In the genomic region with DNA sequence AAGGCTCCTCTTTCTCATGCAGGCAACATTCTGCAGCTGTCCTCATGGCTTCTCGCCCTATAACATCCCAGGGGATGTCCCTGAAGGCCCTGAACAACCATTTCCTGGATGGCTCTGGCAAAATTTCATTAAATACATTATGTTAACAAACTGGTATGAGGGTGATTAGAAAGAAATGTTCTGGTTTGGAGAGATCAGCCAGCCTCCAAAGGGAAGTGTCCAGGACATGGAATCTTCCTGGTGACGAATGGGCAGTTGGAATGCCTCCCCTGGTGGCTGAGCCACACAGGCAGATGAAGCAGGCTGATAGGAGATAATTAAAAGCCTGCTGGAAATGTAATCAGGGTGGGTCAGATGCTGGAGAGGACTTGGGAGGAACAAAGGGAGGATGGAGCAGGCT, we compare ENCODE assay signal across 9 mouse cellular contexts. TPM values are rescaled to one million over a fixed set of nuclear protein-coding genes. Genes with fewer than 3 reads are reported as not detected.
DNase-seq lines count a peak whose midpoint lies in the region; ATAC-seq and TF ChIP-seq lines count a peak whose summit lies in the region.
"Had no signal": no experiment of that assay in that cellular context is flagged by ENCODE, and none has a peak within 500 bp of the region (broad histone marks: within the 10 kb centered on the region; RNA-seq: fewer than 3 reads in every experiment).

No protein-coding gene starts in this region.

- no peaks in the 10 kb centered on the region for H3K9me3 ChIP-seq in kidney, postnatal 0 days (replicated peaks; ENCODE audit: low read length)
- H3K9me3 ChIP-seq in heart, embryonic 10.5 days = no peaks in the 10 kb centered on the region
- no peaks in the 10 kb centered on the region for H3K9me3 ChIP-seq in intestine, postnatal 0 days (ENCODE audit: control insufficient read depth)

- peak; percentile 43; the same call in 1 of the 2 replicates for TF ChIP-seq CTCF in kidney, postnatal 0 days (IDR thresholded peaks at IDR 0.05; ENCODE audit: low read depth)
- peak; percentile 44 for TF ChIP-seq CTCF in intestine, postnatal 0 days (IDR thresholded peaks at IDR 0.05; ENCODE audit: low read depth)

- H3K79me2 ChIP-seq in myocyte (ENCODE audit: control insufficient read depth, insufficient read depth) = no peaks in the 10 kb centered on the region

- H3K4me1 ChIP-seq in kidney, postnatal 0 days (replicated peaks; ENCODE audit: insufficient read depth, low read length) = peaks cover 27% of the 10 kb centered on the region
- peaks cover 76% of the 10 kb centered on the region for H3K4me1 ChIP-seq in heart, embryonic 10.5 days
- H3K4me1 ChIP-seq in intestine, postnatal 0 days (replicated peaks; ENCODE audit: control insufficient read depth, insufficient read depth, low read length) = no peaks in the 10 kb centered on the region

- H3K36me3 ChIP-seq in kidney, postnatal 0 days (ENCODE audit: insufficient read depth, low read length) = peaks cover 6% of the 10 kb centered on the region; the same call in 1 of the 2 replicates
- peaks cover 40% of the 10 kb centered on the region for H3K36me3 ChIP-seq in heart, embryonic 10.5 days
- H3K36me3 ChIP-seq in intestine, postnatal 0 days (ENCODE audit: control insufficient read depth, insufficient read depth) = peaks cover 8% of the 10 kb centered on the region; the same call in 1 of the 2 replicates
- H3K36me3 ChIP-seq in myocyte (ENCODE audit: control insufficient read depth, insufficient read depth) = peaks cover 6% of the 10 kb centered on the region

- 48% methylated on average over 2 of the region's 2 CpGs for WGBS in kidney, postnatal 0 days
- whole genome bisulfite sequencing in heart, embryonic 10.5 days = 45% methylated on average over 2 of the region's 2 CpGs
- WGBS in intestine, postnatal 0 days = 63% methylated on average over 2 of the region's 2 CpGs

- no peak for ATAC-seq in kidney, postnatal 0 days (replicated peaks; ENCODE audit: low FRiP score, low read depth)
- ATAC-seq in intestine, postnatal 0 days = no peak

- no peak overlapping the region for H3K4me3 ChIP-seq in kidney, postnatal 0 days (replicated peaks; ENCODE audit: low read depth, low read length)
- H3K4me3 ChIP-seq in heart, embryonic 10.5 days = no peak overlapping the region
- no peak overlapping the region for H3K4me3 ChIP-seq in intestine, postnatal 0 days (ENCODE audit: low read depth, low read length)
- H3K4me3 ChIP-seq in myocyte = no peak overlapping the region

- no peak for TF ChIP-seq POLR2A in myocyte (IDR thresholded peaks at IDR 0.05; ENCODE audit: insufficient read length, low read depth)

- peak; percentile 83 for DNase-seq in kidney, postnatal 0 days (ENCODE audit: low spot score)
- no peak for DNase-seq in kidney, adult 9 months
- no peak for DNase-seq in heart, embryonic 10.5 days (ENCODE audit: low spot score)
- no peak for DNase-seq in cerebellum, adult 9-11 months
- DNase-seq in layer of hippocampus, adult 11-12 months (ENCODE audit: low spot score) = no peak
- no peak for DNase-seq in layer of hippocampus, postnatal 10 days (ENCODE audit: low spot score in 2 of 2)
- DNase-seq: spleen, adult 18-20 months had no signal

- no peak overlapping the region for H3ac ChIP-seq in myocyte (ENCODE audit: control insufficient read depth, insufficient read length)

- peak overlapping the region; percentile 36; the same call in 1 of the 2 replicates for H3K27ac ChIP-seq in kidney, postnatal 0 days
- H3K27ac ChIP-seq in heart, embryonic 10.5 days = peak overlapping the region; percentile 1; the same call in 1 of the 2 replicates
- H3K27ac ChIP-seq in intestine, postnatal 0 days (ENCODE audit: low read depth, low read length) = no peak overlapping the region

- H3K27me3 ChIP-seq in kidney, postnatal 0 days (ENCODE audit: insufficient read depth, low read length) = no peaks in the 10 kb centered on the region
- H3K27me3 ChIP-seq in heart, embryonic 10.5 days (ENCODE audit: insufficient read depth, poor library complexity, severe bottlenecking) = peaks cover 20% of the 10 kb centered on the region; the same call in 1 of the 2 replicates
- H3K27me3 ChIP-seq in intestine, postnatal 0 days (replicated peaks; ENCODE audit: control insufficient read depth, insufficient read depth, low read length) = no peaks in the 10 kb centered on the region
- no peaks in the 10 kb centered on the region for H3K27me3 ChIP-seq in myocyte (ENCODE audit: control insufficient read depth, insufficient read depth, insufficient read length)

- 0 out of 2 replicates have a peak overlapping the region, but pooled peaks have one; percentile 8 for H3K9ac ChIP-seq in kidney, postnatal 0 days (ENCODE audit: low read depth, low read length)
- H3K9ac ChIP-seq in intestine, postnatal 0 days (ENCODE audit: low read depth, low read length) = no peak overlapping the region

- no peak overlapping the region for H3K4me2 ChIP-seq in kidney, postnatal 0 days (ENCODE audit: low read length)
- H3K4me2 ChIP-seq in intestine, postnatal 0 days (replicated peaks; ENCODE audit: low read depth) = no peak overlapping the region
- no peak overlapping the region for H3K4me2 ChIP-seq in myocyte (ENCODE audit: low read depth)

TF ChIP-seq in myocyte, 11 proteins besides CTCF, POLR2A, EP300 and RAD21:
- TF ChIP-seq MAX (IDR thresholded peaks at IDR 0.05; ENCODE audit: low read depth) = no peak
- TF ChIP-seq REST (IDR thresholded peaks at IDR 0.05; ENCODE audit: insufficient read depth, insufficient read length) = no peak
- TF ChIP-seq CEBPB (IDR thresholded peaks at IDR 0.05; ENCODE audit: insufficient read depth, poor library complexity, severe bottlenecking) = no peak
- TF ChIP-seq MYOD1 (IDR thresholded peaks at IDR 0.05; ENCODE audit: control insufficient read depth in 1 of 3, insufficient read length in 2 of 3, low read depth in 2 of 3) = peak in 2 of 3 experiments; percentile 17 to 42
- no peak for TF ChIP-seq TCF3 (IDR thresholded peaks at IDR 0.05; ENCODE audit: insufficient read length, low read depth)
- TF ChIP-seq E2F4 (IDR thresholded peaks at IDR 0.05; ENCODE audit: insufficient read depth) = no peak
- no peak for TF ChIP-seq USF1 (IDR thresholded peaks at IDR 0.05; ENCODE audit: low read depth)
- TF ChIP-seq SRF (IDR thresholded peaks at IDR 0.05; ENCODE audit: control insufficient read depth, insufficient read length, low read depth) = no peak
- peak in 1 of 3 experiments; percentile 9 for TF ChIP-seq MYOG (IDR thresholded peaks at IDR 0.05; ENCODE audit: control insufficient read depth in 1 of 3, insufficient read depth in 1 of 3, insufficient read length in 2 of 3, low read depth in 2 of 3)
TF ChIP-seq in myocyte: peak in this region for 2.

RNA-seq across cellular contexts. Expression of a gene that starts 27.3 kb away (rescaled TPM):
- polyA plus RNA-seq in kidney, postnatal 0 days (2015; fragmentation: Nextera tagmentation; extraction: Ambion mirVana) = 62.9 and 70.3 TPM in 2 replicates
- 66.2 and 77.3 TPM in 2 replicates for polyA plus RNA-seq in heart, embryonic 10.5 days (2016; fragmentation: Nextera tagmentation; extraction: Ambion mirVana)
- polyA plus RNA-seq in intestine, postnatal 0 days (2015; fragmentation: Nextera tagmentation; extraction: Ambion mirVana) = 39.7 and 40.9 TPM in 2 replicates
- polyA plus RNA-seq in myocyte (2012; fragmentation: generic; extraction: Trizol) = 39.9 TPM
- total RNA-seq in layer of hippocampus, postnatal 10 days (2021) = 100 to 1,000 TPM; 104 to 118 TPM
